ENCODE assay signal across 11 mouse cellular contexts in the genomic region with DNA sequence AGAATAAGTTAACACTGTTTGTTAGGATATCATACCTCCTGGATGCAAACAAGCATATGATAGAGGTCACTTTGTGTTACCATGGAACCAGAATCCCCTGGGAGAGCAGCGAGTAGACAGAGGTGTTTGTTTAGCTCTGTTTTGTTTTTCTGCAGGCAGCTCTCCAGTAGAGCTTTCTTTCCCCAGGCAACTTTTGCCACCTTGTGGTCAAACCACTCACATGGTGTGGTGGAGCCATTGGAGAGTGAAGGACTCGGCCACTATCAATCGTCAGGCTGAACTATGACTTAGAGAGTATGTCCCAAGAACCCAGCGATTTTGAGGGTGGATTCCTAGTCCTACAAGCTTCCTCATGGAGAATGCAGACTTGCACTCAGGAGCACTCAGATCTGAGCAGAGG.
A peak's percentile ranks its signal among the peaks of the same experiment; 100 is the strongest.
DNase-seq lines count a peak whose midpoint lies in the region; TF ChIP-seq lines count a peak whose summit lies in the region.
"Had no signal": no experiment of that assay in that cellular context is flagged by ENCODE, and none has a peak within 500 bp of the region (broad histone marks: within the 10 kb centered on the region; RNA-seq: fewer than 3 reads in every experiment).

No protein-coding gene starts in this region.

- H3K27me3 ChIP-seq in kidney, adult 2 months (replicated peaks; ENCODE audit: control insufficient read depth, insufficient read depth, low read length), result no peaks in the 10 kb centered on the region

- no peaks in the 10 kb centered on the region for H3K36me3 ChIP-seq in kidney, adult 2 months (ENCODE audit: control insufficient read depth, insufficient read depth, low read length)
- H3K36me3 ChIP-seq: limb, embryonic 13.5 days had no signal

- no peak overlapping the region for H3K27ac ChIP-seq in kidney, adult 2 months (ENCODE audit: insufficient read depth, low read depth, low read length)
- H3K27ac ChIP-seq: limb, embryonic 13.5 days had no signal

- peak; percentile 2 for DNase-seq in adrenal gland, postnatal 10 days
- DNase-seq in adrenal gland, adult 2 months, result no peak
- no peak for DNase-seq in kidney, adult 2 months
- DNase-seq in kidney, adult 11 months, result no peak
- DNase-seq in brain, adult 2 months (ENCODE audit: low read depth, low spot score), result peak; percentile 40
- peak; percentile 18 for DNase-seq in mesoderm, embryonic 11.5 days (ENCODE audit: low read depth, low spot score)
- no peak for DNase-seq in right cerebral cortex, adult 18-20 months
- DNase-seq in left cerebral cortex, postnatal 14 days (ENCODE audit: low spot score in 2 of 2), result no peak
- DNase-seq: gastrocnemius, postnatal 25 days; spleen, adult 18-20 months had no signal

- intact Hi-C loops in left cerebral cortex, postnatal 14 days (cut with DNase I), result no loop called here

- no peak for TF ChIP-seq POLR2A in kidney, adult 2 months (IDR thresholded peaks at IDR 0.05; ENCODE audit: low read depth, low read length)

- TF ChIP-seq CTCF in kidney, adult 2 months (conservative IDR thresholded peaks at IDR 0.05; ENCODE audit: insufficient read depth, insufficient read length, low read depth, low read length), result peak; percentile 37; the same call in 1 of the 2 replicates

- H3K4me3 ChIP-seq in kidney, adult 2 months (ENCODE audit: insufficient read depth, low read depth, low read length), result no peak overlapping the region
- H3K4me3 ChIP-seq: limb, embryonic 13.5 days had no signal

- H3K4me1 ChIP-seq in kidney, adult 2 months (ENCODE audit: control insufficient read depth, insufficient read depth, low read length), result no peaks in the 10 kb centered on the region

- WGBS in kidney, adult 2 months, result 28% methylated on average over 4 of the region's 4 CpGs

Comparison
In these comparisons a context has a peak if more than half of its experiments do, and no peak if none do; other contexts are left out.
1. DNase-seq: peak in adrenal gland, postnatal 10 days (single experiment), brain, adult 2 months (single experiment) and mesoderm, embryonic 11.5 days (single experiment); none in adrenal gland, adult 2 months (single experiment), kidney, adult 2 months (single experiment), kidney, adult 11 months (single experiment), right cerebral cortex, adult 18-20 months (single experiment) and left cerebral cortex, postnatal 14 days (0 of 2).